Mouse (Mus musculus) kidney, embryonic 15.5 days (tissue): ENCODE results near the gene Manea. TPM values are rescaled to one million over a fixed set of nuclear protein-coding genes. Genes with fewer than 3 reads are reported as not detected.
A peak's percentile ranks its signal among the peaks of the same experiment; 100 is the strongest.
"Not testable (repeated sequence)": the region's sequence is repeated elsewhere in the genome, so short reads cannot be mapped to it uniquely, and the experiment has no call there.

ENCODE experiments used
- ATAC-seq: fragments of 200-750 bp; cut with Nextera tagmentation; replicated peaks from 2 replicates; pipeline ENCODE4 v1.8.0; 2017; ENCODE audit warnings: moderate TSS enrichment; ENCODE audit not compliant: low FRiP score
- H3K27ac ChIP-seq: fragments of 300-500 bp; sonication (generic); 2 replicates; pipeline ENCODE4 v1.5.1; 2015; ENCODE audit warnings: mild to moderate bottlenecking, inconsistent platforms
- H3K27me3 ChIP-seq: fragments of 300-500 bp; sonication (generic); 2 replicates; pipeline ENCODE4 v1.6.1; 2015; ENCODE audit warnings: inconsistent platforms
- H3K36me3 ChIP-seq: fragments of 300-500 bp; sonication (generic); 2 replicates; pipeline ENCODE4 v1.6.1; 2015; ENCODE audit warnings: inconsistent platforms
- H3K4me1 ChIP-seq: fragments of 300-500 bp; sonication (generic); 2 replicates; pipeline ENCODE4 v1.6.1; 2015; ENCODE audit warnings: inconsistent platforms
- H3K4me2 ChIP-seq: fragments of 300-500 bp; sonication (generic); 2 replicates; pipeline ENCODE4 v1.6.1; 2015; ENCODE audit warnings: moderate library complexity, mild to moderate bottlenecking, inconsistent platforms
- H3K4me3 ChIP-seq: fragments of 300-500 bp; sonication (generic); replicated peaks from 2 replicates; pipeline ENCODE4 v1.5.1; 2015; ENCODE audit warnings: mild to moderate bottlenecking, inconsistent platforms
- H3K9ac ChIP-seq: fragments of 300-500 bp; sonication (generic); 2 replicates; pipeline ENCODE4 v1.6.1; 2015; ENCODE audit warnings: mild to moderate bottlenecking, inconsistent platforms
- H3K9me3 ChIP-seq: fragments of 300-500 bp; sonication (generic); replicated peaks from 2 replicates; pipeline ENCODE4 v1.6.1; 2016; ENCODE audit warnings: inconsistent platforms
- WGBS: fragments of 180-500 bp; shearing (Covaris S2); methylation state at CpG from one replicate; pipeline ENCODE4 v1.1.7; 2015; ENCODE audit warnings: mixed read lengths; 5-methylcytosine and 5-hydroxymethylcytosine counted together
- polyA plus RNA-seq: library from polyadenylated mRNA; unstranded; fragments of >200 nt; fragmentation: Nextera tagmentation; extraction: Ambion mirVana; gene quantifications from 2 replicates; pipeline ENCODE4 v1.2.1, GENCODE M21; 2015

Gene Manea
- polyA plus RNA-seq: 16.3 and 17.3 TPM in 2 replicates

- Histone ChIP-seq H3K4me3 (peak within 1 kb of the TSS; percentile 78), H3K36me3 (no peaks in the 10 kb centered on the region), H3K9me3 (no peaks in the 10 kb centered on the region), H3K27ac (peak within 1 kb of the TSS; percentile 93), H3K9ac (peak within 1 kb of the TSS; percentile 75), H3K4me1 (peaks cover 3% of the 10 kb centered on the region; the same call in 1 of the 2 replicates), H3K27me3 (no peaks in the 10 kb centered on the region), H3K4me2 (peak within 1 kb of the TSS; percentile 60)
- ATAC-seq: peak; percentile 99
- WGBS: under 1% methylated on average over 49 of the region's 52 CpGs
Observed at GRCm38 (mm10) chr4:26346443-26347106, at the start of gene Manea. Gene Manea, minus strand, starts transcription at chr4:26346891.

GRCm38 (mm10) chr4:26354616-26355015 is 7.9 kb upstream of the Manea start:
- Histone ChIP-seq H3K36me3 (no peaks in the 10 kb centered on the region), H3K27ac (no peak overlapping the region), H3K4me2 (no peak overlapping the region), H3K9ac (no peak overlapping the region), H3K9me3 (no peaks in the 10 kb centered on the region), H3K27me3 (no peaks in the 10 kb centered on the region), H3K4me3 (no peak overlapping the region), H3K4me1 (no peaks in the 10 kb centered on the region)
- no peak for ATAC-seq
- 84% methylated on average over 2 of the region's 2 CpGs for WGBS

DNA sequence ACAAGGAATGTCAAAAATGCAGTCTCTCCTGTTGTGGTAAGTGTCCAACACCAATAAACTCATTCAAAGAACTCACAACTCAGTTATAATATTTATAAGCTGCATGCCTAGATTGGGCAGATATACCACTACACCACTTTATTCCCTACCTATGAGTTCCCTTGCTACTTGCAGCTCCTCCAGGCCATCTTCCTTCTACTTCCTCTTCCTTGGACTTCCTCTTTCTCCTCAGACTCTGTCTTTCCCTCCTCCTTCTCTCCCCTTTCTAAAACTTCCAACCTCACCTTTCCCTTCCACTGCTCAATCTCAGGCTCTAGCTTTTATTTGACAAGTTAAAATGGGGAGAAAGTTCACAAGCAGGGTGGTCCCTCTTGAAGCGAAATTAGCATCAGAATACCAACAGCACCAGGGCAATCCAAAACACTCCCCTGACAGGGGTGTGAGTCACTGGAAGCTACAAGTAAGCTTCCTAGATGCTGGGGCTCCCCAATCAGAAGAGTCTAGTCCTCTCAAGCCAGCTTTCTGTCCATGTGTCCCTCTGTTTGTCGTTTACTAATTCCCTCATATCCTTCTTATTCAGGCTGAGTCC is 7.0 kb upstream of the Manea start:
- WGBS: 24% methylated on average over 2 of the region's 2 CpGs
- Histone ChIP-seq H3K4me2 (no peak overlapping the region), H3K27me3 (no peaks in the 10 kb centered on the region), H3K9me3 (no peaks in the 10 kb centered on the region), H3K9ac (no peak overlapping the region), H3K4me3 (no peak overlapping the region), H3K36me3 (no peaks in the 10 kb centered on the region), H3K4me1 (no peaks in the 10 kb centered on the region), H3K27ac (no peak overlapping the region)
- no peak for ATAC-seq

GRCm38 (mm10) chr4:26347239-26347638 is 548 bp upstream of the Manea start:
- H3K4me1 ChIP-seq: peaks cover 3% of the 10 kb centered on the region; the same call in 1 of the 2 replicates
- H3K36me3 ChIP-seq: no peaks in the 10 kb centered on the region
- 53% methylated on average over 2 of the region's 2 CpGs for WGBS
- H3K4me2 ChIP-seq: no peak overlapping the region
- no peak overlapping the region for H3K27ac ChIP-seq
- no peaks in the 10 kb centered on the region for H3K27me3 ChIP-seq
- H3K9me3 ChIP-seq: no peaks in the 10 kb centered on the region
- H3K4me3 ChIP-seq: no peak overlapping the region
- no peak overlapping the region for H3K9ac ChIP-seq
- ATAC-seq: no peak

- 0 out of 2 replicates have a peak, but pooled peaks have one; percentile 11 for ATAC-seq
- Histone ChIP-seq H3K4me1 (peaks cover 3% of the 10 kb centered on the region; the same call in 1 of the 2 replicates), H3K4me3 (peak overlapping the region; percentile 78), H3K27ac (peak overlapping the region; percentile 93), H3K27me3 (no peaks in the 10 kb centered on the region), H3K9ac (peak overlapping the region; percentile 75), H3K36me3 (no peaks in the 10 kb centered on the region), H3K9me3 (no peaks in the 10 kb centered on the region), H3K4me2 (peak overlapping the region; percentile 60)
- WGBS: 3% methylated on average over 16 of the region's 16 CpGs
Observed at GRCm38 (mm10) chr4:26345741-26346442, 799 bp downstream of the Manea start.

- peak overlapping the region; percentile 60 for H3K4me2 ChIP-seq
- H3K4me3 ChIP-seq: no peak overlapping the region
- no peaks in the 10 kb centered on the region for H3K36me3 ChIP-seq
- H3K27ac ChIP-seq: no peak overlapping the region
- H3K9me3 ChIP-seq: no peaks in the 10 kb centered on the region
- 66% methylated on average over 3 of the region's 3 CpGs for WGBS
- ATAC-seq: no peak
- H3K9ac ChIP-seq: no peak overlapping the region
- no peaks in the 10 kb centered on the region for H3K27me3 ChIP-seq
- peaks cover 3% of the 10 kb centered on the region; the same call in 1 of the 2 replicates for H3K4me1 ChIP-seq
Observed at GRCm38 (mm10) chr4:26345080-26345479, 1.6 kb downstream of the Manea start.

GRCm38 (mm10) chr4:26342346-26342745 is 4.3 kb downstream of the Manea start:
- Histone ChIP-seq H3K4me1 (peaks cover 7% of the 10 kb centered on the region; the same call in 1 of the 2 replicates), H3K9me3 (no peaks in the 10 kb centered on the region), H3K36me3 (0 out of 2 replicates have a peak, but pooled peaks cover 6% of the 10 kb centered on the region), H3K4me2 (no peak overlapping the region), H3K9ac (no peak overlapping the region), H3K27me3 (no peaks in the 10 kb centered on the region), H3K27ac (no peak overlapping the region), H3K4me3 (no peak overlapping the region)
- ATAC-seq: no peak

DNA sequence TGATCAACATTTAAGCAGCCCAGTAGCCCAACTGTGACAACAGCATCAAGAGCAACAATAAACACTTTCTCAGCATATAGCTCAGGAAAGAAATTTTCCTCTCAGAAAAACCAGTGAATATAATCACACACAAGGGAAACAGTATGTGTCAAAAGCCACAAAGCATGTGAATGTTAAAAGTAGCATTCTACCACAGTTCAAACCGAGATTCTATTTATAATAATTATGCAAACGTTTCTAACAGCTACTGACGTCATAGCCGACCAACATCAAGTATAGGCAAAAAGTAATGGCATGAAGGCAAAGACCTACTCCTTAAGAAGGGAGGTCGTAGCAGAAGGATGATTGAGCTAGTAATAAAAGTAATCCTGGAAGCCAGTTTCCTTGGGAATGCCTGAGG is 8.1 kb downstream of the Manea start:
- Histone ChIP-seq H3K36me3 (peaks cover 9% of the 10 kb centered on the region; the same call in 1 of the 2 replicates), H3K27me3 (no peaks in the 10 kb centered on the region), H3K4me1 (0 out of 2 replicates have a peak, but pooled peaks cover 3% of the 10 kb centered on the region), H3K9ac (no peak overlapping the region), H3K4me3 (no peak overlapping the region), H3K9me3 (no peaks in the 10 kb centered on the region), H3K27ac (no peak overlapping the region), H3K4me2 (no peak overlapping the region)
- WGBS: 82% methylated on average over 5 of the region's 5 CpGs
- ATAC-seq: no peak

- Histone ChIP-seq H3K27me3 (no peaks in the 10 kb centered on the region), H3K4me3 (no peak overlapping the region), H3K36me3 (peaks cover 9% of the 10 kb centered on the region; the same call in 1 of the 2 replicates), H3K4me1 (0 out of 2 replicates have a peak, but pooled peaks cover 3% of the 10 kb centered on the region), H3K27ac (no peak overlapping the region), H3K4me2 (no peak overlapping the region), H3K9me3 (no peaks in the 10 kb centered on the region), H3K9ac (no peak overlapping the region)
- WGBS: 93% methylated on average over 5 of the region's 5 CpGs
- ATAC-seq: no peak
Observed at GRCm38 (mm10) chr4:26336563-26336962, 10.1 kb downstream of the Manea start.

DNA sequence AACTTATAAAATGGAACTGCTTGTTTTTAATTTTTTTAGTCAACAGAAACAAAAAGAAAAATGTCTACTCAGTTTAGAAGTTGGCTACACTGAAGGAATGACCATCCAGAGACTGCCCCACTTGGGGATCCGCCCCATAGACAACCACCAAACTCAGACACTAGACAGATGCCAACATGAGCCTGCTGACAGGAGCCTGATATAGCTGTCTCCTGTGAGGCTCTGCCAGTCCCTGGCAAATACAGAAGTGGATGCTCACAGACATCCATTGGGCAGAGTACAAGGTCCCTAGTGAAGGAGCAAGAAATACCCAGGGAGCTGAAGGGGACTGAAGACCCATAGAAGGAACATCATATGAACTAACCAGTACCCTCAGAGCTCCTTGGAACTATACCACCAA is 42.0 kb downstream of the Manea start:
- not testable (repeated sequence) for H3K9me3 ChIP-seq, H3K36me3 ChIP-seq, H3K27ac ChIP-seq, H3K27me3 ChIP-seq, H3K4me2 ChIP-seq, H3K4me3 ChIP-seq, H3K9ac ChIP-seq, ATAC-seq, H3K4me1 ChIP-seq
- WGBS: 93% methylated on average over 1 of the region's 1 CpGs

DNA sequence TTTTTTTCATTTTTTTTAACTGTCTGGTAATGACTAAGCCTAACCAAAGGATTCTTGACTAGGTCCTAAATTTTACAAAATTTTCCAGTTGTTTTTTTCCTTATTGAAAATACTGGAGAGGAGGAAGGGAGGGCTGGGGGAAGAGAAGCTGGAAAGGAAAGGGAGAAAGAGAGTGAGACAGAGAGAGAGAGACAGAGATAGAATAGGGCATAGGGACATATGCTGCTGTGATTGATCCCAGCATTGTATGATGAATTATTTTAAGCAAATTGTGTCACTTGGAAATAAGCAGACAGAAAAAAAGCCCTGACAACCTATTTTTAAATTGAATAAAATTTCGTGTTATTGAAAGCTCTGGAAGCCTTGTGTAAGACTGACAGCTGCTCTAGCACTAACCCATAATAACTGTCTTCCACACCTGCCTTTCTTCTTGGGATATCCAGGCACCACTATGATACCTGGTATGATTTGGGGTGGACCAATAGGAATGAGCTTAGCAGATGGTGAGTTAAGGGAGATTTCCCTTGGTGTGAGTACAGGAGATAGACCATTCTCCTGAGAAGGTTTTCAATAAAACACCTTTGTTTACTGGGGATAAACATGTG is 69.5 kb downstream of the Manea start:
- ATAC-seq: no peak
- no peak overlapping the region for H3K9ac ChIP-seq
- no peaks in the 10 kb centered on the region for H3K36me3 ChIP-seq
- no peaks in the 10 kb centered on the region for H3K27me3 ChIP-seq
- H3K4me1 ChIP-seq: no peaks in the 10 kb centered on the region
- WGBS: 55% methylated on average over 1 of the region's 1 CpGs
- no peaks in the 10 kb centered on the region for H3K9me3 ChIP-seq
- H3K4me3 ChIP-seq: no peak overlapping the region
- no peak overlapping the region for H3K27ac ChIP-seq
- no peak overlapping the region for H3K4me2 ChIP-seq

DNA sequence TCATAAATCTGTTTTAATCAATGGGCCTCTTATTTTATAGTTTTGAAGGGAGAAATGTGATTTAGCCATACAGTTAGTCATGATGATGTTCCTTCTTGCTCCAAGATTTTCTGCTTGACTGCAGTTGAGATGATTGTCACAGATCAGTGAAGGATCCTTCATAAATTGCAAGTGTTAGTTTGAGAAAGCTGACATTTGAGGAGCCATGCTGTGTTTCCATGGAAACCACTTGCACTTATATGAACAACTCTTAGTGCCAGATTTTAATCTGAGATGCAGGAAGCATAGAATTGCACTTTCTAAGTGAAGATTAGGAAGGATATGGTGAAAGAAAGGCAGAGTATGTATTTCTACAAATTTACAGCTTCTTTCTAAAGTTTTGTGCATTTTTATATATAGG is 70.4 kb downstream of the Manea start:
- H3K36me3 ChIP-seq: no peaks in the 10 kb centered on the region
- H3K27me3 ChIP-seq: no peaks in the 10 kb centered on the region
- H3K9ac ChIP-seq: no peak overlapping the region
- H3K4me2 ChIP-seq: no peak overlapping the region
- no peak overlapping the region for H3K4me3 ChIP-seq
- H3K9me3 ChIP-seq: no peaks in the 10 kb centered on the region
- no peaks in the 10 kb centered on the region for H3K4me1 ChIP-seq
- ATAC-seq: no peak
- no peak overlapping the region for H3K27ac ChIP-seq
